Mouse (Mus musculus) G1E (cell line): ENCODE data around the gene Col25a1.

Experiments
- CTCF ChIP-seq: IDR thresholded peaks from 2 replicates; pipeline ENCODE4 v1.5.1; 2012; ENCODE audit warnings: low read depth, low read length, inconsistent platforms, mixed read lengths
- GATA1 ChIP-seq: IDR thresholded peaks from 2 replicates; pipeline ENCODE4 v1.6.1; 2012; ENCODE audit warnings: borderline replicate concordance, low read length, inconsistent platforms, mixed read lengths
- GATA2 ChIP-seq: IDR thresholded peaks from 2 replicates; pipeline ENCODE4 v1.6.1; 2012; ENCODE audit warnings: low read depth, low read length, inconsistent platforms, borderline replicate concordance
- TAL1 ChIP-seq: conservative IDR thresholded peaks from 2 replicates; pipeline ENCODE4 v1.6.1; 2012; ENCODE audit warnings: low read depth, low read length, inconsistent platforms, mixed read lengths

DNA sequence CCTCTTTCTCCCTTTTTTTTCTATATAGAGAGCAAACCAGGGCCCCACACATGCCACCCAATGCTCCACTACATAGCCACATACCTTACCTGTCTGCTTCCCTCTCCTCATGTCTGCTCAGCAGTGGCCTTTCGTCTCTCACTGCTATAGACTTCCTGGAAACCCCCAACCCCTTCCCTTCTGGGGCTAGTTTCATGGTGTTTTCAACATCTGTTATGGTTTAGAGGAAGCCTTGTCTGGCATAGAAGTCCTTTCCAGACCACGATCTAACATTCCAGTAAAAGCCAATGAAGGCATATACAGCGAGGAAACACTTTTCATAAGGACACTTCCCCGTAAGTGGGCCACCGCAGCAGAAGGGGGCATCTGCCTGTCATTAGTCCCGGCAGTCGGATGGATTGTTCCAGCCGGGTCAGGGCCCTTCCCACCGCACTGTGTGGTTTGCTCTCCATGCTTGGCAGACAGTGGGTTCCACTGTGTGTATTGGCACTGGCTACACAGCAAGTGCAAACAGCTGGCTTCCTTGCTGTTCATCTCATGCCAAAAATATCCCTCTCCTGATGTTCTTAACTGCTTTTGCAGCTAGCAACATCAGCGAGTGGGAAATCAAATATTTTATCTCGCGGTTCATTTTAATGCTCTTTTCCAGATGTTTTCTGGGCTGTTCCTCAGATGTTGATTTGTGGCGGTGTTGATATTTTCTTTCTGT lies 44.8 kb upstream of the Col25a1 start:
- TF ChIP-seq CTCF (no peak), GATA1 (no peak), GATA2 (no peak), TAL1 (no peak)
